Mouse (Mus musculus) CD4-positive, CD25-positive, alpha-beta regulatory T cell (primary cell): ENCODE results near the gene Nxf2. TPM values are rescaled to one million over a fixed set of nuclear protein-coding genes. Genes with fewer than 3 reads are reported as not detected.

ENCODE experiments used
- polyA plus RNA-seq: library from polyadenylated mRNA; unstranded; fragments of 100-300 nt; shearing (Covaris generic); gene quantifications from one replicate; pipeline ENCODE4 v1.2.1, GENCODE M21; 2017

The Nxf2 gene
- polyA plus RNA-seq, result 0.20 TPM

DNA sequence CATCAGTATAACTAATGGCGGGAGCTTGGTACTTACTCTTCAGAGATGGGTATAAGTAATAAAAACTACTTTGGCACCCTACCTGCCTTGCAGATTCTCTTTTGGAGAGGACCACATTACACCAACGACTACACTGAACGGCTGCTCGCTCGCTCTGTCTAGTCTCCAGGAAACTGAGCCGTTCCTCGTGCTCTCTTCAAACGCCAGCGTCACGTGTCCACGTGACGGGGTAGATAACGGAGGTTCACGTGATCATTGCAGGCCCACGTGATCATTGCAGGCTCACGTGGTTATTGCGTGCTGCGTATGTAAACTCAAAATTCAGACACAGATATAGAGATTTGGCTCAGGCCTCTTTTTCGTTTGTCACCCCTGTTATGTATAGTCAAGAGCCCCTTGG, at the start of gene Nxf2:
Gene Nxf2, minus strand, starts transcription at position 209 of the 400 bp plus-strand sequence.

DNA sequence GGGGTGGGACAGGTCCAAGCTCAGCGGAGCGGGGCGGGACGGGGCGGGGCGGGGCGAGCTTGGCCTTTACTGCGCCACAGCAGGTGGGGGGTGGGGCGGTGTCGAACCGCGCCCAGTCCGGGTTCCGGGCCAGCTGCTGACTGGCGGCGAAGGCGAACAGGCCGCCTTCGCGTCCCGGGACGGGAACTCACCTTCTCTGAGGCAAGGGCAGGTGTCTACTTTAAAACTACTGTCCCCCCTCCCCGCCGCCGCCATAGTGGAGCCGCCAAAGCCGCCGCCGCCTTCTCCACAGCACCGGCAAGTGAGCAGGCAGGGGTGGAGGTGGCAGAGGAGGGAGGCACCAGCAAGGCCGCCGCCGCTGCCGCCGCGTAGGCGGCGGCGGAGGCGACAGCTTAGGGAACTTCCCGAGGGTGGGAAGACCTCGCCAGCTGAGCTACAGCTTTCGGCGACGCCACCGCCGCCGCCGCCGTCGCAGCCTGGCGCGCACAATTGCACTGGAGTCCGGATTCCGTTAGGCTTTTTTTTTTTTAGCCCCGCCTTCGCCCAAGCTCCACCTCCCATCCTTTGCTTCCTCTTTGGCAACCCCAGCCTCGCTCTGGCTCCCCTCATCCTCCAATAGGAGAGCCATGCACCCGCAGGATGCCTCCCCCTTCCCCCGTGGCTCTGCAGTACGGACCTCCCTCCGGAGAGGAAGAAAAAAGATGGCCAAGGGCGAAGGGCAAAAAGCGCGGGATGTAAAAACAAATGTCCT, 44.3 kb upstream of the Nxf2 start, which contains the start of gene Zmat1:
Gene Zmat1, minus strand, starts transcription at position 490 of the 751 bp plus-strand sequence.

Other genes starting within 250 kb of the Nxf2 start
- 2.1 TPM for gene Armcx1, start 246.8 kb downstream of the Nxf2 start, polyA plus RNA-seq
- 2.5 TPM for gene Armcx6, start 213.3 kb downstream of the Nxf2 start, polyA plus RNA-seq
- 15.3 TPM for gene Armcx3, start 208.2 kb downstream of the Nxf2 start, polyA plus RNA-seq
- gene Armcx2, start 155.5 kb downstream of the Nxf2 start, polyA plus RNA-seq, result 11.0 TPM
- 9.7 TPM for gene Zmat1, start 44.5 kb upstream of the Nxf2 start, polyA plus RNA-seq
- gene Gm15023, start 212.9 kb upstream of the Nxf2 start, polyA plus RNA-seq, result not detected
- not detected for gene Tceal6, start 245.9 kb upstream of the Nxf2 start, polyA plus RNA-seq